Mouse (Mus musculus) midbrain, embryonic 10.5 days (tissue): ENCODE data around the gene Pla2g1b. TPM values are rescaled to one million over a fixed set of nuclear protein-coding genes. Genes with fewer than 3 reads are reported as not detected.
"Not testable (repeated sequence)": the region's sequence is repeated elsewhere in the genome, so short reads cannot be mapped to it uniquely, and the experiment has no call there.

ENCODE experiments used
- DNase-seq: peaks from one replicate; pipeline ENCODE4 v3.0.0-alpha.2; 2017; ENCODE audit warnings: low spot score
- H3K27ac ChIP-seq: fragments of 300-500 bp; sonication (generic); replicated peaks from 2 replicates; pipeline ENCODE4 v1.5.1; 2016; ENCODE audit warnings: mild to moderate bottlenecking
- H3K27me3 ChIP-seq: fragments of 300-500 bp; sonication (generic); 2 replicates; pipeline ENCODE4 v1.6.1; 2016; ENCODE audit warnings: low read depth, mild to moderate bottlenecking; ENCODE audit not compliant: poor library complexity, severe bottlenecking
- H3K36me3 ChIP-seq: fragments of 300-500 bp; sonication (generic); 2 replicates; pipeline ENCODE4 v1.6.1; 2016; ENCODE audit warnings: mild to moderate bottlenecking, moderate library complexity
- H3K4me1 ChIP-seq: fragments of 300-500 bp; sonication (generic); 2 replicates; pipeline ENCODE4 v1.6.1; 2016
- H3K4me3 ChIP-seq: fragments of 300-500 bp; sonication (generic); 2 replicates; pipeline ENCODE4 v1.5.1; 2016; ENCODE audit warnings: mild to moderate bottlenecking, moderate library complexity
- H3K9me3 ChIP-seq: fragments of 300-500 bp; sonication (generic); replicated peaks from 2 replicates; pipeline ENCODE4 v1.6.1; 2016; ENCODE audit warnings: mild to moderate bottlenecking
- WGBS: fragments of 180-500 bp; shearing (Covaris S2); methylation state at CpG from one replicate; pipeline ENCODE4 v1.1.7; 2016; 5-methylcytosine and 5-hydroxymethylcytosine counted together
- polyA plus RNA-seq: library from polyadenylated mRNA; unstranded; fragments of >200 nt; fragmentation: Nextera tagmentation; extraction: Ambion mirVana; gene quantifications from 2 replicates; pipeline ENCODE4 v1.2.1, GENCODE M21; 2016

The Pla2g1b gene
- polyA plus RNA-seq, 1 experiment from 2014 or later = 0.62 TPM

DNA sequence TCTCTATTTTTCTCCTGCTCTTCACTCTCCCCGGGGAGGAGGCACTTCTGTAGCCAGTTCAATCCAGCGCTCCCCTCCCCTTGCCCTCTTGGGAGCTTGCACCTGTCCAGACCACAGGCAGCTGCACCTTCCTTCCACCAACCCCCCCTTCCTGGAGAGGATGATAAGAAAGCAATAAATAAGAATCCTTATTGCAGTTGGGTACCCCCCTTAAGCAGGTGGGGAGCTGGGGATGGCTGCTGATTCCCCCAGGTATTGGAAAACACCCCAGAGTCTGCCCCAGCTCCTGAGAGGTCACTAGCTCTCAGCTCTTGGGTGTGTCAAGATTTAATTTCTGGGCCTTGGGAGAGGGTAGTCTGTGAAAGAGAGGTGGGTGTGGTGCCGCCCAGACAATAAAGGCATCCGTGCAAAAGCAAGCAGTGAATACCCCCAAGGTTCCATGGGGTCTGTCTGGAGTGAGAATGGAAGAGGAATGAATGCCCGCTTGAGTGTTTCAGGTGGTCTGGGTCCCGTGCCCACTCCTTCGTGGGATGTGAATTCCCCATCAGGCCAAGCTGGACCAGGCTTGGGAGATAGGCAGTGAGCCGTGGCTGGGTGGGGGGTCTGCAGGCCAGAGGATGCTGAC lies 30.2 kb upstream of the Pla2g1b start:
- Histone ChIP-seq H3K9me3 (no peaks in the 10 kb centered on the region), H3K4me1 (peaks cover 98% of the 10 kb centered on the region), H3K4me3 (peak overlapping the region; percentile 100), H3K36me3 (peaks cover 97% of the 10 kb centered on the region), H3K27ac (peak overlapping the region; percentile 100), H3K27me3 (no peaks in the 10 kb centered on the region)
- DNase-seq = no peak
- 8% methylated on average over 8 of the region's 8 CpGs for WGBS

- H3K4me3 ChIP-seq = peak overlapping the region; percentile 100
- peaks cover 99% of the 10 kb centered on the region for H3K4me1 ChIP-seq
- no peaks in the 10 kb centered on the region for H3K27me3 ChIP-seq
- peaks cover 97% of the 10 kb centered on the region for H3K36me3 ChIP-seq
- H3K9me3 ChIP-seq = no peaks in the 10 kb centered on the region
- H3K27ac ChIP-seq = peak overlapping the region; percentile 100
- peak; percentile 99 for DNase-seq
- 1% methylated on average over 43 of the region's 43 CpGs for WGBS
Observed at GRCm38 (mm10) chr5:115436421-115437124, 29.5 kb upstream of the Pla2g1b start.

GRCm38 (mm10) chr5:115437242-115437944 lies 28.7 kb upstream of the Pla2g1b start:
- DNase-seq = peak; percentile 53
- Histone ChIP-seq H3K27me3 (no peaks in the 10 kb centered on the region), H3K4me1 (peaks cover 91% of the 10 kb centered on the region), H3K36me3 (peaks cover 97% of the 10 kb centered on the region), H3K27ac (peak overlapping the region; percentile 100), H3K4me3 (peak overlapping the region; percentile 100), H3K9me3 (no peaks in the 10 kb centered on the region)
- 27% methylated on average over 7 of the region's 7 CpGs for WGBS

DNA sequence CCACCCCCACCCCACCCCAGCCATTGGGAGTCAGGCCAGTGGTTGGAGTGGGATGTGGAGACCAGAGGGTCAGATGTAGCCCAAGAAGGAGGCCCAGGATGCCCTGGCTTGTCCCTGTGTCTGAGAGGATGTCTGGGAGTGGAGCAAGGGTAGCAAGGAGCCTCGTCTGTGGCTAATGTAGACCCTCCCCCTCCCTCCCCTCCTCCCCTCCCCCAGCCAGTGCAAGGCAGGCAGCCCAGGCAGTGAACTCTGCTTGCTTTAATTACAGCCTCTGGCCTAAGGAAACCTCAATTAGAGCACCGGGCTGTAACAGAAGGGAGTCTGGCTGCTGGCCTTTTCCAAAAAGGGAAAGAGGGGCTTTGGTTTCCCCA lies 28.1 kb upstream of the Pla2g1b start:
- WGBS = 0% methylated on average over 2 of the region's 2 CpGs
- H3K4me3 ChIP-seq = peak overlapping the region; percentile 100
- peaks cover 97% of the 10 kb centered on the region for H3K36me3 ChIP-seq
- no peaks in the 10 kb centered on the region for H3K27me3 ChIP-seq
- DNase-seq = peak; percentile 68
- peak overlapping the region; percentile 100 for H3K27ac ChIP-seq
- H3K4me1 ChIP-seq = peaks cover 86% of the 10 kb centered on the region
- H3K9me3 ChIP-seq = no peaks in the 10 kb centered on the region

DNA sequence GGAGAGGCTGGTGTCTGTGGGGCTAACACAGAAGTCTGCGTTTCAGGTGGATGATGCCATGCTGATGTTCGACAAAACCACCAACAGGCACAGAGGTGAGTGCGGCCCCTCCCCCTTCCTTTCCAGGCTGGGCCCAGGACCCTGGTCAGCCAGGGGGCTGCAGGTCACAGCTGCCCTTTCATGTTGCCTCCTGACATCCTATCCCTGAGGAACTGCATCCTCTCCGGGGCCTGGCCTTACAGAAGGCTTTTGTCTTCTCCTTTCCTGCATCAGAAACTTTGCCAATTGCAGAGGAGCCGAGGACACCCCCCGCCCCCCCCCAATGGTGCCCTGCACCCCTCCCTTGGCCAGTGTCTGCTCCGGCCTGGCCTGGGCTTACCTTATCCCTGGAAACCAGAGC lies 27.4 kb upstream of the Pla2g1b start:
- peaks cover 97% of the 10 kb centered on the region for H3K36me3 ChIP-seq
- WGBS = 28% methylated on average over 7 of the region's 7 CpGs

DNA sequence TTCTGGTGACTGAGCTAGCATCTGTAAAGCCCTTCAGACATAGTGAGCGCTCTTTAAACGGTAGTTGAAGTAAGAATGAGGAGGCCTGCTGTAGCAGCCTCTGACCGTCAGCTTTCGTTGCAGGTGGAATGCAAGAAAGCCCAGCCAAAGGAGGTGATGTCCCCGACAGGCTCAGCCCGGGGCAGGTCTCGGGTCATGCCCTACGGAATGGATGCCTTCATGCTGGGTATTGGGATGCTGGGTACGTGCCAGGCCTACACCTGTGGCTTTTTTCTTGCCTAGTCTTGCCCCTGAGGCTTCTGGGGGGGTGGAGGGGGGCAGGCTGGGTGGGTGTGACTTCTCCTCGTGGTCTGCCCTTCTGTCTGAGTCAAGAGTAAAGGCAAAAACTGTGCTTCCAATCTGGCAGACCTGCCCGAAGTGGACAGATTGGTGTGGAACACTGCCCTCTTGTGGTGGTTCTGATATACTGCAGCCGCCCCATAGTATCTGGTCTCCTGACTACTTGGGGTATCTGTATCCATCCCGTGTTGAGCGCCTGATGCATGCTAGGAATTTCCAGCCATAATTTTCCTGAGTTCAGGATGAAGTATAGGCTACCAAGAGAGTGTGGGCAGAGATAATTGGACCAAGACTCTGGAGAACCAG lies 24.7 kb upstream of the Pla2g1b start:
- 49% methylated on average over 14 of the region's 14 CpGs for WGBS
- Histone ChIP-seq H3K27me3 (no peaks in the 10 kb centered on the region), H3K27ac (peak overlapping the region; percentile 74), H3K4me3 (peak overlapping the region; percentile 100; the same call in 1 of the 2 replicates), H3K36me3 (peaks cover 97% of the 10 kb centered on the region), H3K4me1 (peaks cover 68% of the 10 kb centered on the region), H3K9me3 (no peaks in the 10 kb centered on the region)
- peak; percentile 79 for DNase-seq

More for the DNA sequence above, 27.4 kb upstream of the Pla2g1b start:
- Histone ChIP-seq H3K27ac (peak overlapping the region; percentile 100), H3K9me3 (no peaks in the 10 kb centered on the region), H3K4me1 (peaks cover 78% of the 10 kb centered on the region), H3K27me3 (no peaks in the 10 kb centered on the region), H3K4me3 (peak overlapping the region; percentile 100)
- no peak for DNase-seq

DNA sequence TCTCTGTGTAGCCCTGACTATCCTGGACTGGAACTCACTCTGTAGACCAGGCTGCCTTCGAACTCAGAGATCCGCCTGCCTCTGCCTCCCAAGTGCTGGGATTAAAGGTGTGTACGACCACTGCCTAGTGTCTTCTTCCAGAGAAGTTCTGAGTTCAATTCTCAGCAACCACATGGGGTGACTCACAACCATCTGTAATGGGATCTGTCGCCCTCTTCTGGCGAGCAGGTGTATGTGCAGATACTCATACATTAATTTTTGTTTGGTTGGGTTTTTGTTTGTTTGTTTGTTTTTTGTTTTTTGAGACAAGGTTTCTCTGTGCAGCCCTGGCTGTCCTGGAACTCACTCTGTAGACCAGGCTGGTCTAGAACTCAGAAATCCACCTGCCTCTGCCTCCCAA lies 23.4 kb upstream of the Pla2g1b start:
- not testable (repeated sequence) for DNase-seq, H3K9me3 ChIP-seq, H3K27me3 ChIP-seq, H3K4me3 ChIP-seq, H3K27ac ChIP-seq
- peaks cover 64% of the 10 kb centered on the region for H3K4me1 ChIP-seq
- H3K36me3 ChIP-seq = peaks cover 100% of the 10 kb centered on the region
- 70% methylated on average over 5 of the region's 5 CpGs for WGBS

DNA sequence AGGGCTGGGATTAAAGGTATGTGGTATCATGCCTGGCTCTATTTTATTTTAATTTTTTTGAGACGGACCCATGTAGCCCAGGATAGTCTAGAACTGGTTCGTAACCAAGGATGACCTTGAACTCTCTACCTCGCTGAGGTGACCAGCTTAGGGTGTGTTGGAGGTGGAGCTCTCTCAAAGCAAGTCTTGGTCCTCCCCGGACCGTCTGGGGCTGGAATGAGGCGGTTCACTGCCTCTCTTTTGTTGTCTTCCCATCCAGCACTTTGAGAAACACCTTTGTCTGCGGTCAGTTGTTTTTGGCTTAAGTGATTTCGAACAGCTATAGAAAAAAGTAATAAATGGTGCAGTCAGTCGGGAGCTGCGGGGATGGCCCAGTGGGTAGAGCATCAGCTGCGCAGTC lies 21.9 kb upstream of the Pla2g1b start:
- DNase-seq = no peak
- Histone ChIP-seq H3K27me3 (no peaks in the 10 kb centered on the region), H3K27ac (0 out of 2 replicates have a peak overlapping the region, but pooled peaks have one; percentile 25), H3K4me3 (0 out of 2 replicates have a peak overlapping the region, but pooled peaks have one; percentile 3), H3K4me1 (peaks cover 52% of the 10 kb centered on the region), H3K9me3 (no peaks in the 10 kb centered on the region), H3K36me3 (peaks cover 100% of the 10 kb centered on the region)
- WGBS = 83% methylated on average over 11 of the region's 11 CpGs

- 89% methylated on average over 17 of the region's 17 CpGs for WGBS
- no peaks in the 10 kb centered on the region for H3K27me3 ChIP-seq
- H3K4me3 ChIP-seq = no peak overlapping the region
- no peak overlapping the region for H3K27ac ChIP-seq
- peaks cover 100% of the 10 kb centered on the region for H3K36me3 ChIP-seq
- H3K4me1 ChIP-seq = peaks cover 33% of the 10 kb centered on the region
- no peaks in the 10 kb centered on the region for H3K9me3 ChIP-seq
- DNase-seq = no peak
Observed at GRCm38 (mm10) chr5:115447108-115447507, 19.0 kb upstream of the Pla2g1b start.

- Histone ChIP-seq H3K27ac (0 out of 2 replicates have a peak overlapping the region, but pooled peaks have one; percentile 13), H3K36me3 (peaks cover 100% of the 10 kb centered on the region), H3K4me3 (no peak overlapping the region), H3K27me3 (no peaks in the 10 kb centered on the region), H3K4me1 (peaks cover 46% of the 10 kb centered on the region), H3K9me3 (no peaks in the 10 kb centered on the region)
- DNase-seq = no peak
- WGBS = 88% methylated on average over 3 of the region's 3 CpGs
Observed at GRCm38 (mm10) chr5:115449247-115449646, 16.8 kb upstream of the Pla2g1b start.

- Histone ChIP-seq H3K4me1 (peaks cover 41% of the 10 kb centered on the region), H3K9me3 (no peaks in the 10 kb centered on the region), H3K36me3 (peaks cover 94% of the 10 kb centered on the region), H3K27ac (0 out of 2 replicates have a peak overlapping the region, but pooled peaks have one; percentile 28), H3K4me3 (peak overlapping the region; percentile 18; the same call in 1 of the 2 replicates), H3K27me3 (no peaks in the 10 kb centered on the region)
- 92% methylated on average over 27 of the region's 27 CpGs for WGBS
- no peak for DNase-seq
Observed at GRCm38 (mm10) chr5:115450410-115451317, 15.4 kb upstream of the Pla2g1b start.
